Mouse (Mus musculus) heart, postnatal 25 days (tissue): ENCODE data around the gene Crlf1. TPM values are rescaled to one million over a fixed set of nuclear protein-coding genes. Genes with fewer than 3 reads are reported as not detected.

ENCODE experiments used
- DNase-seq: peaks from one replicate; pipeline ENCODE4 v3.0.0; 2022; ENCODE audit warnings: low spot score
- intact Hi-C: fragments of 180-260 bp; cut with DNase I; formaldehyde crosslinking; loops from one replicate; pipeline ENCODE4 v1.15.1; 2025
- total RNA-seq, 2 experiments: library from RNA; stranded (reverse); gene quantifications; 2 replicates each; pipeline ENCODE4 v1.2.3; 2021

Gene Crlf1
- under 1 TPM; 0.34 to 0.81 TPM for total RNA-seq

GRCm38 (mm10) chr8:70492664-70493640 lies at the start of gene Crlf1:
Gene Crlf1 (plus strand): TSS chr8:70493158.
- DNase-seq, result no peak
- intact Hi-C loops, result no loop called here

GRCm38 (mm10) chr8:70443326-70443725 lies 49.6 kb upstream of the Crlf1 start:
- DNase-seq, result no peak
- intact Hi-C loops, result no loop called here

- intact Hi-C loops, result no loop called here
- DNase-seq, result no peak
These were observed 47.0 kb upstream of the Crlf1 start for GRCm38 (mm10) chr8:70445988-70446387.

GRCm38 (mm10) chr8:70447639-70448420 lies 45.1 kb upstream of the Crlf1 start:
- intact Hi-C loops, result no loop called here
- DNase-seq, result no peak

GRCm38 (mm10) chr8:70452196-70452966 lies 40.6 kb upstream of the Crlf1 start:
- DNase-seq, result no peak
- intact Hi-C loops, result no loop called here

GRCm38 (mm10) chr8:70453852-70454251 lies 39.1 kb upstream of the Crlf1 start:
- intact Hi-C loops, result no loop called here
- no peak for DNase-seq

GRCm38 (mm10) chr8:70456996-70457395 lies 36.0 kb upstream of the Crlf1 start:
- no peak for DNase-seq
- intact Hi-C loops, result no loop called here

- DNase-seq, result no peak
- intact Hi-C loops, result no loop called here
These were observed 35.1 kb upstream of the Crlf1 start for GRCm38 (mm10) chr8:70457882-70458281.

GRCm38 (mm10) chr8:70458462-70458861 lies 34.5 kb upstream of the Crlf1 start:
- no peak for DNase-seq
- intact Hi-C loops, result no loop called here

GRCm38 (mm10) chr8:70459636-70460035 lies 33.3 kb upstream of the Crlf1 start:
- intact Hi-C loops, result no loop called here
- no peak for DNase-seq

GRCm38 (mm10) chr8:70460199-70460598 lies 32.8 kb upstream of the Crlf1 start:
- intact Hi-C loops, result no loop called here
- DNase-seq, result no peak

- intact Hi-C loops, result no loop called here
- no peak for DNase-seq
These were observed 32.4 kb upstream of the Crlf1 start for GRCm38 (mm10) chr8:70460606-70461005.

- DNase-seq, result peak; percentile 41
- intact Hi-C loops, result no loop called here
These were observed 31.0 kb upstream of the Crlf1 start for GRCm38 (mm10) chr8:70461765-70462515.

GRCm38 (mm10) chr8:70462516-70462813 lies 30.5 kb upstream of the Crlf1 start:
- DNase-seq, result no peak

GRCm38 (mm10) chr8:70463306-70463705 lies 29.7 kb upstream of the Crlf1 start:
- intact Hi-C loops, result no loop called here
- DNase-seq, result peak; percentile 53

More at GRCm38 (mm10) chr8:70462516-70462813, 30.5 kb upstream of the Crlf1 start:
- intact Hi-C loops, result no loop called here

- intact Hi-C loops, result no loop called here
- DNase-seq, result no peak
These were observed 28.8 kb upstream of the Crlf1 start for GRCm38 (mm10) chr8:70464162-70464561.

GRCm38 (mm10) chr8:70465701-70466100 lies 27.3 kb upstream of the Crlf1 start:
- DNase-seq, result no peak
- intact Hi-C loops, result no loop called here

- no peak for DNase-seq
- intact Hi-C loops, result no loop called here
These were observed 26.7 kb upstream of the Crlf1 start for GRCm38 (mm10) chr8:70466305-70466704.

- DNase-seq, result peak; percentile 50
These were observed 26.2 kb upstream of the Crlf1 start for GRCm38 (mm10) chr8:70466771-70467170.

More at GRCm38 (mm10) chr8:70466771-70467170, 26.2 kb upstream of the Crlf1 start:
- intact Hi-C loops, result no loop called here
